Mouse (Mus musculus) spleen, adult 2 months (tissue): ENCODE measurements at regions not wholly inside any gene's neighbourhood (a gene's known extent, or its start where the extent isn't known, plus 50 kb on each side); places are given as distances from the start of the nearest gene placed in this dataset.

Experiments
- CTCF ChIP-seq: fragments of 200-500 bp; IDR thresholded peaks from 2 replicates; pipeline ENCODE4 v1.5.1; 2011; ENCODE audit warnings: mild to moderate bottlenecking, inconsistent platforms; ENCODE audit not compliant: insufficient read depth, insufficient read length, insufficient replicate concordance; ENCODE audit errors: extremely low read depth
- POLR2A ChIP-seq: fragments of 200-500 bp; IDR thresholded peaks from 2 replicates; pipeline ENCODE4 v1.6.1; 2011; ENCODE audit warnings: low read depth, low read length, inconsistent platforms

DNA sequence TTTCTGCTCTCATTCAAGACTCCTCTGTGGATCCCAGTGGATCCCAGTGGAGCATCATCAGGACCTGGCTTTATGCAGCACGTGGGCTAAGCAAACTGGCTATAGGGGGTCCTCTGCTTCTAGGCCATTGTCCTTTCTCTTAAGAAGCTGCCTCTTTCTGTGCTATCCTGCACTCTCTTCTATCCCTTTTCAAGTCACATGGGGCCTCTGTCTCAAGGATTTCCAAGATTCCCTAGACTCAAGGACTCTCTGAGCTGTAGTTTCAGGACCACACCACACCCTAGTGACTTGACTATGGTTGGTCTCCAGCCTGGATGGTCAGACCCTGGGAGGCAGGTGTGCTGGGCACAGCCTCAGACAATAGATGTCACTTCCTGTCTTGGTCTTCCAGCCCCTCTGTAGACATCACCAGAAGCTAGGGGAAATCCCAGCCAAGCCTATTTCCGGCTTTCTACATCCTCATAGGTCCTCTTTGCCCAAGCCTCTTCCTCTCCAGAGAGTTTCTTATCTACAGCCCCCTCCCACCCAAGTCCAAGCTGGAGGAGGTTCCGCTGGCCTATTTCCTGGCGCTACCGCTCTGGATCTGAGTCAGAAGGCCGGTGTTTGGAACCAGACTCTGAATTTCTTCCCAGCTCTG, 78.6 kb upstream of the Mef2a start:
- TF ChIP-seq CTCF (no peak), POLR2A (no peak)
